Mouse (Mus musculus) T-cell, adult 66 days (primary cell): ENCODE data around the gene Prm2. TPM values are rescaled to one million over a fixed set of nuclear protein-coding genes. Genes with fewer than 3 reads are reported as not detected.

Experiments used
- total RNA-seq, 2 experiments: library from RNA; stranded (reverse); gene quantifications; 3 replicates in 1 of 2; 4 replicates in 1 of 2; pipeline ENCODE4 v1.2.4; 2023

The Prm2 gene
- total RNA-seq = not detected

DNA sequence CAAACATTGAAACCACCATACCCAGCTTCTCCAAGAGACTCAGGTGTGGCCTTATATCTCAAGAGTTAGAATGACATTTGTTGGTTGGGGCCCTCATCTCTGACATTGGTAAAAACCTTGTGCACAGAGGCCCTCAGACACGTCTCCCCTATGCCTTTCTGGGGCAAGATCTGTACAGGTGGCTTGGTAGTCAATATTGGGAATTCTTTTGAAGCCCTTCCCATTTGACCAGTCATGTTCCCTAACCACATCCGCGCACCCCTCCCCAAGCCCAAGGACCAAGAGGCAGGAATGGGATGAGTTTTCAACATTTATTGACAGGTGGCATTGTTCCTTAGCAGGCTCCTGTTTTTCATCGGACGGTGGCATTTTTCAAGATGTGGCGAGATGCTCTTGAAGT is at the start of gene Prm2:
Prm2 (minus strand) TSS at position 101 of the 400 bp plus-strand sequence.

DNA sequence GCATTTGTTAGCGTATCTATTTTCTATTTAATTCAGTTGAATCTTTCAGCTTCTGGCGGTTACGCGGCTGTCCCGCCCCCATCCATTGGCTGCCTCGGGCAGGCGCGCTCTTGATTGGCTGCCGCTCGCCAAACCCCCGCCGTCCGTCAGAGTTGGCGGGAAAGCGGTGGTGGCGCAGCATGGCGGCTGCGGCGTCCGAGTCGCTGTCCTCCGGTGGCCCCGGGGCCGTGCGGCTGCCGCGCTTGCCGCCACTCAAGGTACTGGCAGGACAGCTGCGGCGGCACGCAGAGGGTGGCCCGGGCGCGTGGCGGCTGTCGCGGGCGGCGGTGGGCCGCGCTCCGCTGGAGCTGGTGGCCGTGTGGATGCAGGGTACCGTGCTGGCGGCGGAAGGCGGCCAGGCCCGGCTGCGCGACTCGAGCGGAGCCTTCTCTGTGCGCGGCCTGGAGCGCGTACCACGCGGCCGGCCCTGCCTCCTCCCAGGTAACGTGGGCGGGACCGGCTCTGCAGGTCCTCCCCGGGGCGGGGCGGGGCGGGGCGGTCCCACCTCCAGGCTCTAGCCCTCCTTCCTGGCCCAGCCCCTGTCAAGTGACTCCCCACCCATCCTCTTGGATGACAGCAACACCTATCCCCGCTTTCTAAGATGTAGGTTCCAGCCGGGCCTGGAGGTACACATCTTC is 39.1 kb upstream of the Prm2 start, which contains the start of gene Rmi2:
Rmi2 (plus strand) TSS at position 149 of the 677 bp plus-strand sequence.

GRCm38 (mm10) chr16:10812865-10813371 is 17.0 kb upstream of the Prm2 start, which contains the start of gene Gm11172:
TSS of gene Gm11172 (plus strand) at chr16:10812915.

GRCm38 (mm10) chr16:10805789-10806527 is 10.0 kb upstream of the Prm2 start, which contains the start of gene Prm1:
TSS of gene Prm1 (minus strand) at chr16:10805839.

DNA sequence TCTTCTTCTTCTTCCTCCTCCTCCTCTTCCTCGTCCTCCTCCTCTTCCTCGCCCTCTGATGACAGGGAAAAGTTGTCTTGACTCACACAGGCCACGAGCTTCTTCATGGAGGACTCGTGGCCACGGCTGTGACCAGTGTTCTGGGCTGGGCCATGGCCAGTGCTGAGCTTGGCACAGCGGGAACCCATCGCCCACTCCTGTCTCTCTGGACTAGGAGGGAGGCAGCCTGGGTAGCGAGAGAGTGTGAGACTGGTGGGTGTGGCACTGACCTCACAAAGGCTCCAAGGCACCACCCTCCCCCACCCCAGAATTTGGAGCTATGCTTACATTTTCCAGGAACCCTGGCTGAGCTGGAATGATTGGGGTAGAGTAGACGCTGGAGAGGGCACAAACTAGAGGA is 5.2 kb downstream of the Prm2 start, which contains the start of gene Prm3:
Prm3 (minus strand) TSS at position 213 of the 400 bp plus-strand sequence.

DNA sequence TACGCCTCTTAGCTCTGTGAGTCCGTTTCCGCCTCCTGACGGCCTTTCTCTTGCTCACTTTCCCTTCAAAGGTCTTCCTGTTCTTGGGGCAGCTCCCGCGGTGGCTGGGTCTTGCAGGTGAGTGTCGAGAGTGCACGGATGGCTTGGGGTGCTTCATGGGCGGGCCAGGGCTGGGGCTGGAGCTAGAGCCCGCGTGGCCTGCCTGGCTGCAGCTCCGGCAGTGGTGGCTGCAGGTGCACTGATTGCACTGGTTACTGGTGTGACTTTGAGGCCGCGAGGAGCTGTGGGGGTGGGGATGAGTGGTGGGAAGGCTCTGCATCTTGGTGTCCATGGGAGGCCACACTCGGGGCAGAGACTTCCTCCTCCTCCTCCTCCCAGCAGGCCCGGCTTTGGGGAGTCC is 7.7 kb downstream of the Prm2 start, which contains the start of gene Tnp2:
Tnp2 (minus strand) TSS at position 390 of the 400 bp plus-strand sequence.

GRCm38 (mm10) chr16:10785371-10786231 is 10.3 kb downstream of the Prm2 start, which contains the start of gene Socs1:
TSS of gene Socs1 (minus strand) at chr16:10785536.

Other genes starting within 250 kb of the Prm2 start
- gene Socs1, start 10.6 kb downstream of the Prm2 start, total RNA-seq = 10 to 100 TPM; 21.3 to 23.7 TPM
- gene Tnp2, start 7.5 kb downstream of the Prm2 start, total RNA-seq = not detected
- gene Prm3, start 5.2 kb downstream of the Prm2 start, total RNA-seq = not detected
- not detected for gene Prm1, start 9.7 kb upstream of the Prm2 start, total RNA-seq
- not detected for gene Gm11172, start 16.8 kb upstream of the Prm2 start, total RNA-seq
- gene Rmi2, start 38.9 kb upstream of the Prm2 start, total RNA-seq = 1 to 10 TPM; 8.1 to 8.7 TPM